Mouse (Mus musculus) ovary, adult 2 months (tissue): Measurements from ENCODE around the gene Kynu. TPM values are rescaled to one million over a fixed set of nuclear protein-coding genes. Genes with fewer than 3 reads are reported as not detected.

Experiments used
- polyA plus RNA-seq: library from polyadenylated mRNA; depleted of rRNA; stranded (reverse); fragments of >200 nt; gene quantifications from 2 replicates; pipeline ENCODE4 v1.2.3, GENCODE M21; 2012; rRNA removed

Kynu gene
- polyA plus RNA-seq: not detected in 2 replicates

GRCm38 (mm10) chr2:43555062-43555888 lies at the start of gene Kynu:
TSS of gene Kynu (plus strand) at chr2:43555329.

Other genes with a start within 250 kb of the Kynu start
- gene Arhgap15, start 193.5 kb downstream of the Kynu start, polyA plus RNA-seq: 0.18 and 0.30 TPM in 2 replicates